Mouse (Mus musculus) retina, postnatal 1 day (tissue): ENCODE data around the gene Aacs.
A peak's percentile ranks its signal among the peaks of the same experiment; 100 is the strongest.
"Not testable (repeated sequence)": the region's sequence is repeated elsewhere in the genome, so short reads cannot be mapped to it uniquely, and the experiment has no call there.

Experiments
- DNase-seq: peaks from one replicate; pipeline ENCODE4 v3.0.0-alpha.2; 2012

Gene Aacs

GRCm38 (mm10) chr5:125466483-125466882, 9.1 kb upstream of the Aacs start:
- DNase-seq, result no peak

- no peak for DNase-seq
These were observed 8.4 kb upstream of the Aacs start for GRCm38 (mm10) chr5:125467261-125467660.

- DNase-seq, result no peak
These were observed 4.9 kb upstream of the Aacs start for GRCm38 (mm10) chr5:125470713-125471112.

GRCm38 (mm10) chr5:125472796-125473475, 2.7 kb upstream of the Aacs start:
- no peak for DNase-seq

- no peak for DNase-seq
These were observed 584 bp upstream of the Aacs start for GRCm38 (mm10) chr5:125475030-125475429.

- DNase-seq, result no peak
These were observed 642 bp downstream of the Aacs start for GRCm38 (mm10) chr5:125476286-125476625.

GRCm38 (mm10) chr5:125476799-125477198, 1.2 kb downstream of the Aacs start:
- DNase-seq, result no peak

GRCm38 (mm10) chr5:125477533-125477932, 1.9 kb downstream of the Aacs start:
- DNase-seq, result no peak

GRCm38 (mm10) chr5:125478037-125478436, 2.4 kb downstream of the Aacs start:
- DNase-seq, result no peak

- no peak for DNase-seq
These were observed 3.8 kb downstream of the Aacs start for GRCm38 (mm10) chr5:125479376-125479775.

GRCm38 (mm10) chr5:125480434-125481231, 5.0 kb downstream of the Aacs start:
- peak; percentile 59 for DNase-seq

- no peak for DNase-seq
These were observed 6.9 kb downstream of the Aacs start for GRCm38 (mm10) chr5:125482474-125482873.

GRCm38 (mm10) chr5:125483712-125484611, 8.3 kb downstream of the Aacs start:
- no peak for DNase-seq

- no peak for DNase-seq
These were observed 9.6 kb downstream of the Aacs start for GRCm38 (mm10) chr5:125485031-125485778.

GRCm38 (mm10) chr5:125486088-125486487, 10.5 kb downstream of the Aacs start:
- DNase-seq, result no peak

GRCm38 (mm10) chr5:125487375-125488115, 11.9 kb downstream of the Aacs start:
- peak; percentile 92 for DNase-seq

- peak; percentile 75 for DNase-seq
These were observed 12.5 kb downstream of the Aacs start for GRCm38 (mm10) chr5:125488116-125488455.

GRCm38 (mm10) chr5:125488953-125489352, 13.3 kb downstream of the Aacs start:
- not testable (repeated sequence) for DNase-seq

- no peak for DNase-seq
These were observed 15.5 kb downstream of the Aacs start for GRCm38 (mm10) chr5:125491107-125491506.

- no peak for DNase-seq
These were observed 16.9 kb downstream of the Aacs start for GRCm38 (mm10) chr5:125492379-125493092.

GRCm38 (mm10) chr5:125493093-125493423, 17.4 kb downstream of the Aacs start:
- DNase-seq, result no peak
